Mouse (Mus musculus) heart, adult 2 months (tissue): ENCODE results near the gene Slc18a2. TPM values are rescaled to one million over a fixed set of nuclear protein-coding genes. Genes with fewer than 3 reads are reported as not detected.
A peak's percentile ranks its signal among the peaks of the same experiment; 100 is the strongest.

ENCODE experiments used
- DNase-seq, 2 experiments: peaks; one replicate each; pipeline ENCODE4 v3.0.0; 2021
- H3K27ac ChIP-seq: fragments of 200-600 bp; 2 replicates; pipeline ENCODE4 v1.8.1; 2022
- H3K27me3 ChIP-seq: fragments of 200-500 bp; 2 replicates; pipeline ENCODE4 v1.6.1; 2012; ENCODE audit warnings: mild to moderate bottlenecking, low read length, inconsistent platforms, mixed read lengths; ENCODE audit not compliant: control insufficient read depth, insufficient read depth
- H3K36me3 ChIP-seq: fragments of 200-500 bp; 2 replicates; pipeline ENCODE4 v1.6.1; 2012; ENCODE audit warnings: low read length, inconsistent platforms; ENCODE audit not compliant: control insufficient read depth, insufficient read depth
- H3K4me1 ChIP-seq: fragments of 200-500 bp; 2 replicates; pipeline ENCODE4 v1.6.1; 2011; ENCODE audit warnings: low read length; ENCODE audit not compliant: control insufficient read depth, insufficient read depth
- H3K4me3 ChIP-seq: fragments of 200-600 bp; 2 replicates; pipeline ENCODE4 v1.8.1; 2022
- H3K79me2 ChIP-seq: fragments of 200-500 bp; replicated peaks from 2 replicates; pipeline ENCODE4 v1.6.1; 2012; ENCODE audit warnings: mild to moderate bottlenecking, inconsistent platforms, low read length, moderate library complexity, mixed read lengths; ENCODE audit not compliant: control insufficient read depth, insufficient read depth
- H3K9ac ChIP-seq: fragments of 200-500 bp; 2 replicates; pipeline ENCODE4 v1.6.1; 2012; ENCODE audit warnings: low read depth, mild to moderate bottlenecking, control low read depth, inconsistent platforms, low read length, mixed read lengths
- CTCF ChIP-seq: fragments of 200-600 bp; IDR thresholded peaks from 2 replicates; pipeline ENCODE4 v1.8.1; 2022; ENCODE audit warnings: antibody characterized with exemption, mild to moderate bottlenecking, moderate library complexity
- EP300 ChIP-seq: fragments of 200-500 bp; IDR thresholded peaks from 2 replicates; pipeline ENCODE4 v1.6.1; 2011; ENCODE audit warnings: low read depth, low read length, control low read depth; ENCODE audit not compliant: insufficient read depth
- POLR2A ChIP-seq: fragments of 200-500 bp; IDR thresholded peaks from 2 replicates; pipeline ENCODE4 v1.6.1; 2011; ENCODE audit warnings: mild to moderate bottlenecking, low read depth, low read length, control low read depth; ENCODE audit not compliant: insufficient read depth
- WGBS: fragments of 180-500 bp; shearing (Covaris S2); methylation state at CpG from one replicate; pipeline ENCODE4 v1.1.7; 2018; 5-methylcytosine and 5-hydroxymethylcytosine counted together
- intact Hi-C: fragments of 180-260 bp; cut with DNase I; formaldehyde crosslinking; loops from one replicate; pipeline ENCODE4 v1.15.1; 2025
- long read RNA-seq: library from polyadenylated mRNA; stranded (forward); transcript quantifications from one replicate; pipeline ENCODE4 v2.0.0, GENCODE M21; 2021
- polyA plus RNA-seq: library from polyadenylated mRNA; depleted of rRNA; stranded (reverse); fragments of >200 nt; gene quantifications from 2 replicates; pipeline ENCODE4 v1.2.3, GENCODE M21; 2012; rRNA removed
- total RNA-seq, 2 experiments: library from RNA; stranded (reverse); gene quantifications; 2 replicates each; pipeline ENCODE4 v1.2.3; 2021

Slc18a2 gene
- under 1 TPM; 0.80 to 0.94 TPM for total RNA-seq
- 0.61 and 0.94 TPM in 2 replicates for polyA plus RNA-seq
- long read RNA-seq, partial matches to known transcripts: 1 of 7 reads
- long read RNA-seq, other reads (novel, unspliced or antisense): 6 of 7 reads

- intact Hi-C loops: no loop called here
- Histone ChIP-seq H3K4me1 (no peaks in the 10 kb centered on the region), H3K79me2 (no peaks in the 10 kb centered on the region), H3K4me3 (peak within 1 kb of the TSS; percentile 12; the same call in 1 of the 2 replicates), H3K36me3 (no peaks in the 10 kb centered on the region), H3K27me3 (peaks cover 12% of the 10 kb centered on the region), H3K9ac (no peak within 1 kb of the TSS), H3K27ac (no peak within 1 kb of the TSS)
- 3% methylated on average over 55 of the region's 55 CpGs for WGBS
- no peak for DNase-seq
- no peak for TF ChIP-seq POLR2A
- no peak for TF ChIP-seq CTCF
- no peak for TF ChIP-seq EP300
Measured at GRCm38 (mm10) chr19:59260718-59261442, at the start of gene Slc18a2. Gene Slc18a2 (plus strand): TSS chr19:59260896.

- WGBS: 69% methylated on average over 3 of the region's 3 CpGs
- Histone ChIP-seq H3K4me3 (no peak overlapping the region), H3K4me1 (no peaks in the 10 kb centered on the region), H3K27me3 (no peaks in the 10 kb centered on the region), H3K27ac (no peak overlapping the region), H3K9ac (no peak overlapping the region), H3K79me2 (no peaks in the 10 kb centered on the region), H3K36me3 (no peaks in the 10 kb centered on the region)
- TF ChIP-seq EP300: no peak
- TF ChIP-seq POLR2A: no peak
- no peak for TF ChIP-seq CTCF
- no peak for DNase-seq
- intact Hi-C loops: no loop called here
Measured at GRCm38 (mm10) chr19:59216891-59217290, 43.8 kb upstream of the Slc18a2 start.

GRCm38 (mm10) chr19:59218991-59219390, 41.7 kb upstream of the Slc18a2 start, which contains the start of gene Kcnk18:
Gene Kcnk18 (plus strand): TSS chr19:59219214.
- Histone ChIP-seq H3K4me3 (no peak within 1 kb of the TSS), H3K4me1 (no peaks in the 10 kb centered on the region), H3K9ac (no peak within 1 kb of the TSS), H3K36me3 (no peaks in the 10 kb centered on the region), H3K27me3 (no peaks in the 10 kb centered on the region), H3K79me2 (no peaks in the 10 kb centered on the region), H3K27ac (no peak within 1 kb of the TSS)
- intact Hi-C loops: no loop called here
- TF ChIP-seq CTCF (no peak), POLR2A (no peak), EP300 (no peak)
- 79% methylated on average over 8 of the region's 8 CpGs for WGBS
- DNase-seq: no peak

GRCm38 (mm10) chr19:59221131-59221530, 39.6 kb upstream of the Slc18a2 start:
- DNase-seq: no peak
- Histone ChIP-seq H3K27me3 (no peaks in the 10 kb centered on the region), H3K9ac (no peak overlapping the region), H3K36me3 (no peaks in the 10 kb centered on the region), H3K27ac (no peak overlapping the region), H3K4me1 (no peaks in the 10 kb centered on the region), H3K79me2 (no peaks in the 10 kb centered on the region), H3K4me3 (no peak overlapping the region)
- WGBS: 56% methylated on average over 3 of the region's 3 CpGs
- no peak for TF ChIP-seq POLR2A
- TF ChIP-seq EP300: no peak
- TF ChIP-seq CTCF: no peak
- intact Hi-C loops: no loop called here

- Histone ChIP-seq H3K4me1 (no peaks in the 10 kb centered on the region), H3K36me3 (no peaks in the 10 kb centered on the region), H3K4me3 (no peak overlapping the region), H3K27ac (no peak overlapping the region), H3K79me2 (no peaks in the 10 kb centered on the region), H3K27me3 (no peaks in the 10 kb centered on the region), H3K9ac (no peak overlapping the region)
- intact Hi-C loops: no loop called here
- no peak for DNase-seq
- TF ChIP-seq CTCF: no peak
- no peak for TF ChIP-seq EP300
- TF ChIP-seq POLR2A: no peak
- WGBS: 53% methylated on average over 3 of the region's 3 CpGs
Measured at GRCm38 (mm10) chr19:59228376-59228775, 32.3 kb upstream of the Slc18a2 start.

- Histone ChIP-seq H3K27ac (no peak overlapping the region), H3K27me3 (no peaks in the 10 kb centered on the region), H3K36me3 (no peaks in the 10 kb centered on the region), H3K9ac (no peak overlapping the region), H3K4me1 (no peaks in the 10 kb centered on the region), H3K79me2 (no peaks in the 10 kb centered on the region), H3K4me3 (no peak overlapping the region)
- intact Hi-C loops: no loop called here
- peak in 1 of 2 experiments; percentile 5 for DNase-seq
- TF ChIP-seq EP300 (no peak), CTCF (no peak), POLR2A (no peak)
- WGBS: 46% methylated on average over 5 of the region's 5 CpGs
Measured at GRCm38 (mm10) chr19:59232786-59233185, 27.9 kb upstream of the Slc18a2 start.
